Mouse (Mus musculus): ENCODE measurements at regions not wholly inside any gene's neighbourhood (a gene's known extent, or its start where the extent isn't known, plus 50 kb on each side); places are given as distances from the start of the nearest gene placed in this dataset.

GRCm38 (mm10) chr13:80502927-80503326 lies 380.3 kb upstream of the Arrdc3 start:
- no peak for DNase-seq

- no peak for DNase-seq
These were observed 368.8 kb upstream of the Arrdc3 start for GRCm38 (mm10) chr13:80514171-80514981.

- no peak for DNase-seq
These were observed 368.3 kb upstream of the Arrdc3 start for GRCm38 (mm10) chr13:80514982-80515253.

- DNase-seq: no peak
These were observed 364.3 kb upstream of the Arrdc3 start for GRCm38 (mm10) chr13:80518836-80519235.

- DNase-seq: no peak
These were observed 363.4 kb upstream of the Arrdc3 start for GRCm38 (mm10) chr13:80519792-80520191.

GRCm38 (mm10) chr13:80535755-80536350 lies 347.3 kb upstream of the Arrdc3 start:
- peak; percentile 25 to 42 for DNase-seq

- DNase-seq: no peak
These were observed 338.2 kb upstream of the Arrdc3 start for GRCm38 (mm10) chr13:80544951-80545350.

- peak in 1 of 2 experiments; percentile 1 for DNase-seq
These were observed 326.0 kb upstream of the Arrdc3 start for GRCm38 (mm10) chr13:80557156-80557555.
